Mouse (Mus musculus) neural tube, embryonic 10.5 days (tissue): ENCODE results near the gene Agk.

Experiments
- DNase-seq: peaks from one replicate; pipeline ENCODE4 v3.0.0-alpha.2; 2017; ENCODE audit warnings: low spot score; ENCODE audit errors: extremely low spot score

The Agk gene

GRCm38 (mm10) chr6:40441755-40442154 is 116.8 kb downstream of the Agk start:
- DNase-seq: no peak

- no peak for DNase-seq
Measured at GRCm38 (mm10) chr6:40443281-40443928, 118.4 kb downstream of the Agk start.
